Mouse (Mus musculus) effector memory CD4-positive, alpha-beta T cell, adult 5 months (primary cell): ENCODE results near the gene Kcnk12. TPM values are rescaled to one million over a fixed set of nuclear protein-coding genes. Genes with fewer than 3 reads are reported as not detected.

Source experiments
- polyA plus RNA-seq: library from polyadenylated mRNA; unstranded; fragments of 100-300 nt; shearing (Covaris generic); gene quantifications from one replicate; pipeline ENCODE4 v1.2.1, GENCODE M21; 2017

The Kcnk12 gene
- polyA plus RNA-seq = not detected

GRCm38 (mm10) chr17:87797688-87798291, at the start of gene Kcnk12:
Gene Kcnk12, minus strand, starts transcription at chr17:87797994.

Other genes starting within 250 kb of the Kcnk12 start
- 3.5 TPM for gene Epcam, start 162.0 kb downstream of the Kcnk12 start, polyA plus RNA-seq
- 44.5 TPM for gene Msh2, start 125.7 kb downstream of the Kcnk12 start, polyA plus RNA-seq
- gene Rpl36-ps4, start 123.0 kb upstream of the Kcnk12 start, polyA plus RNA-seq = not detected
- gene Msh6, start 177.1 kb upstream of the Kcnk12 start, polyA plus RNA-seq = 22.3 TPM